Mouse (Mus musculus) G1E (cell line): ENCODE data around the gene Gmds. TPM values are rescaled to one million over a fixed set of nuclear protein-coding genes. Genes with fewer than 3 reads are reported as not detected.
A peak's percentile ranks its signal among the peaks of the same experiment; 100 is the strongest.

Experiments
- ATAC-seq: 2 replicates; pipeline ENCODE4 v1.8.0; 2016; ENCODE audit warnings: mild to moderate bottlenecking; ENCODE audit not compliant: insufficient number of reproducible peaks, poor library complexity, low FRiP score, severe bottlenecking; ENCODE audit errors: extremely low read depth
- DNase-seq: peaks from one replicate; pipeline ENCODE4 v3.0.0; 2012; ENCODE audit warnings: low spot score
- H3K27me3 ChIP-seq: 2 replicates; pipeline ENCODE4 v1.6.1; 2012; ENCODE audit warnings: mild to moderate bottlenecking, low read length, inconsistent platforms; ENCODE audit not compliant: insufficient read depth
- H3K36me3 ChIP-seq: replicated peaks from 2 replicates; pipeline ENCODE3; 2012; ENCODE audit warnings: mild to moderate bottlenecking, inconsistent platforms
- H3K4me1 ChIP-seq: 2 replicates; pipeline ENCODE4 v1.6.1; 2012; ENCODE audit warnings: low read depth, low read length, inconsistent platforms, mixed read lengths; ENCODE audit not compliant: insufficient read depth
- H3K4me3 ChIP-seq: 2 replicates; pipeline ENCODE4 v1.5.1; 2012; ENCODE audit warnings: low read depth, mild to moderate bottlenecking, inconsistent platforms, low read length, moderate library complexity, mixed read lengths
- H3K9me3 ChIP-seq: replicated peaks from 2 replicates; pipeline ENCODE4 v1.6.1; 2012; ENCODE audit warnings: inconsistent platforms
- CTCF ChIP-seq: IDR thresholded peaks from 2 replicates; pipeline ENCODE4 v1.5.1; 2012; ENCODE audit warnings: low read depth, low read length, inconsistent platforms, mixed read lengths
- GATA1 ChIP-seq: IDR thresholded peaks from 2 replicates; pipeline ENCODE4 v1.6.1; 2012; ENCODE audit warnings: borderline replicate concordance, low read length, inconsistent platforms, mixed read lengths
- GATA2 ChIP-seq: IDR thresholded peaks from 2 replicates; pipeline ENCODE4 v1.6.1; 2012; ENCODE audit warnings: low read depth, low read length, inconsistent platforms, borderline replicate concordance
- POLR2AphosphoS5 ChIP-seq: IDR thresholded peaks from 2 replicates; pipeline ENCODE4 v1.6.1; 2012; ENCODE audit warnings: low read depth, low read length, inconsistent platforms; ENCODE audit not compliant: insufficient replicate concordance
- TAL1 ChIP-seq: conservative IDR thresholded peaks from 2 replicates; pipeline ENCODE4 v1.6.1; 2012; ENCODE audit warnings: low read depth, low read length, inconsistent platforms, mixed read lengths
- polyA plus RNA-seq: library from polyadenylated mRNA; stranded (reverse); fragments of >175 nt; gene quantifications from 2 replicates; pipeline ENCODE4 v1.2.3, GENCODE M21; 2012
- total RNA-seq, 2 experiments: library from RNA; stranded (forward) in 1 of 2; stranded (reverse) in 1 of 2; fragments of 200-1000 nt in 1 of 2; fragments of >200 nt in 1 of 2; fragmentation: Nextera tagmentation in 1 of 2; gene quantifications; 2 replicates each; pipeline ENCODE4 v1.2.3; 2014 to 2017

Gmds gene
- total and polyA plus RNA-seq, 3 experiments = 19.9 to 27.5 (median 22.1) TPM

DNA sequence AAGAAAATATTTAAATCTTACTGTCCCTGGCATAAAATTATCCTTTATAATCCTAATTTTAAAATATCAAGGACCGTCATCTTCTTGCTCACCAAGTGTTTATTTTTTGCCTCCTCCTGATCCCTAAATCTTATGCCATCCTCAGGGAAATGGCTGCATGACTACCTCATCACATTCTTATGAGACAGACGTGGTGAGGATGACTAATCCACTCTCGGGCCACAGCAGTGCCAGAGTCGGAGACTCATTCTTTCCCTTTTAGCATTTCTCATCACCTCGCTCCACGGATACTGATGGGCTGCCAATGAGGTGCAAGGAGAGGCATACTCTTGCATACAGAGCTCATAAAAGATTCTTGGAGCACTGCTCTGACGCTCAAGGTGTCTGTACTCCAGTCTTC, 32.2 kb upstream of the Gmds start:
- no peak for TF ChIP-seq CTCF
- Histone ChIP-seq H3K4me1 (no peaks in the 10 kb centered on the region), H3K4me3 (no peak overlapping the region), H3K36me3 (no peaks in the 10 kb centered on the region), H3K9me3 (no peaks in the 10 kb centered on the region), H3K27me3 (peaks cover 16% of the 10 kb centered on the region)
- DNase-seq = no peak
- no peak for ATAC-seq

DNA sequence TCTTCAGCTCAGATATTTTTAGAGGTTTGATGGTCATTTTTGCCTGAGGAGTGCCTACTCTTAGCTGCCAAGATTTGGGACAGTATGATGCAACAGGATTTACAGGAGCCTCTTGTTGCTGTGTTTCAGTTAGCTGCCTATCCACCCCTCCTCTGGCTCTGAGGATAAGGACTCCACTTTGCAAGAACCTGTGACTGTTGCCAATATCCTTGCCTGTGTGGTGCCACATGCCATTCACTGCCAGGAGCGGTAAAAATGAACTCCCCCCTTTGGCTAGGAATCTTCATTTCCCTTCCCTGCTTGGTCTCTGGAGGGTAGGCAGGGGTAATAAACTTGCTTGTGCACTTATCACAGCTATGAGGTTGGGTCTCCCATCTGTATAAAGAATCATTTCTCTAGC, 31.6 kb upstream of the Gmds start:
- no peak for ATAC-seq
- TF ChIP-seq GATA2 (no peak), TAL1 (no peak), POLR2AphosphoS5 (no peak), GATA1 (no peak), CTCF (no peak)
- H3K9me3 ChIP-seq = no peaks in the 10 kb centered on the region
- no peaks in the 10 kb centered on the region for H3K4me1 ChIP-seq
- no peak for DNase-seq
- no peak overlapping the region for H3K4me3 ChIP-seq
- peaks cover 16% of the 10 kb centered on the region for H3K27me3 ChIP-seq
- no peaks in the 10 kb centered on the region for H3K36me3 ChIP-seq

DNA sequence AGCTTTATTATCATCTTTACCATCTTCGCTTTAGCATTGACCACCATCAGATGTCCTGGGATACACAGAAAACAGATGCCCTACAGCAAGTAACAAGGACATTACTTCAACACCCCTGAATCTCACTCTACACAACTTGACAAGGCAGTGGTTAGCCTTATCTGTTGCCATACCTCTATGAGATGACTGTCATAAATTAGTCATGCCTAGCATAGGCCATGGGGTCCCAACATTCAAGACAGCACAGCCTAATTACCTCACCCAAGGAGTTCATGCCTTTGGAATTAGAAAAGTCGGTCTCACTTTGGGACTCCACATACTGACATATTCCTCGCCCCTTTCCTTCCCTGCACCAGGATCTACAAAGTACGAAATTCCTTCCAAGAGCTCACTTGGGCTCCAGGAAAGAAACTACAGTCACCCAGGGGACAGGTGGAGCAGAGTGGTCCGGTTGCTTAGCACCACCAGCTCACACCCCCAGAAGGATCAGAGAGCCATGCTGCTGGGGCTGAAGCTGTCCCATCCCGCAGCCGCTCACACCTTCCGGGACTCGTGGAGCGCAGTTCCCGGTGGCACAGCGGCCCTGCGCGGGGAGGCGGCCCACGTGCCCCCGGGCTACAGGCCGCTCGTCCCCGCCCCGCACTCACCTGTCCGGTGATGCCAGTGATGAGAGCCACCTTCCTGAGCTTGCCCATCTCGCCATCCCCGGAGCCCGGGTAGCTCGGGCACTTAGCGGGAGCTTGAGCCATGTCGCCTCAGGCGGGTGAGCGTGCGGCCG, 616 bp downstream of the Gmds start:
- peaks cover 19% of the 10 kb centered on the region for H3K4me1 ChIP-seq

DNA sequence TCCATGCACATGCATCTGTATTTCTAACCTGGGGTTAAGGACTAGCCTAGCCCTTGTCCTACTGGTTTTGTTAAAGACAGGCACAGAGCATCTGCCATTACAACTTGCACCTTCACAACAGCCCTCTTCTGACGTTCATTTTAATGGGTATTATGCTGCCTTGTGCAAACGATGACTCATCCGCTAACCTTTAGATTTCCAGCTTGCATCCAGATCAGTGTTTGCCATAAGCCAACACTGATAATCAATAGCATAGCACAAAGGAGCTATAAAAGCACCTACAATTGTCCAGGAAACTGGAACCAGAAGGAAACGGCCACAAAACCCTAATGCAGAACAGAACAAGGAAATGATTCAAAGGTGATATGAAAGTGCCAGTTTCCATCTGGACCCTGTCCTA, 20.2 kb downstream of the Gmds start:
- no peaks in the 10 kb centered on the region for H3K9me3 ChIP-seq
- TF ChIP-seq TAL1 (no peak), GATA2 (no peak), GATA1 (no peak), CTCF (no peak), POLR2AphosphoS5 (no peak)
- no peaks in the 10 kb centered on the region for H3K4me1 ChIP-seq
- no peak overlapping the region for H3K4me3 ChIP-seq
- DNase-seq (no peak), ATAC-seq (no peak)
- H3K27me3 ChIP-seq = no peaks in the 10 kb centered on the region
- no peaks in the 10 kb centered on the region for H3K36me3 ChIP-seq

More for the DNA sequence above, 616 bp downstream of the Gmds start:
- no peak for TF ChIP-seq POLR2AphosphoS5
- no peak for TF ChIP-seq GATA1
- no peak for TF ChIP-seq TAL1
- TF ChIP-seq CTCF = no peak
- H3K36me3 ChIP-seq = peaks cover 4% of the 10 kb centered on the region
- DNase-seq (peak; percentile 15), ATAC-seq (no peak)
- no peaks in the 10 kb centered on the region for H3K9me3 ChIP-seq
- H3K4me3 ChIP-seq = peak overlapping the region; percentile 95
- H3K27me3 ChIP-seq = no peaks in the 10 kb centered on the region

DNA sequence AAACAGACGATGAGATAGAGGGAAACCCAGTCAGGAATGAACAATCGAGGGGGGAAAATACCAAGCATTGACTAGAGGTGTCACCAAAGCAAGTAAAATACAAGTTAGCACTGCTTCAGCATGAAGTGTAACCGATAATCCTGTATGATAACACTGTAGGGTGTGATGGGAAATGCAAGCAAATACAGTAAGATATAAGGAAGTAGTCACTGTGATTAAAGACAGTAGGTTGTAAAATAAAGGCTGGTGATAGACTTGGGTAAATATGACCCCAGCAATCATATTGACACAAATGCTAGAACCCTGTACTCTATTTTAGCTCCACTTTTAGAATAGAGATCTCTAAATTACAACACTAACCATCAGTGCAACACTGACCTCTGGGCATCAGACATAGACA, 21.2 kb downstream of the Gmds start:
- ATAC-seq (no peak), DNase-seq (no peak)
- Histone ChIP-seq H3K4me3 (no peak overlapping the region), H3K9me3 (no peaks in the 10 kb centered on the region), H3K36me3 (no peaks in the 10 kb centered on the region), H3K27me3 (no peaks in the 10 kb centered on the region), H3K4me1 (no peaks in the 10 kb centered on the region)
- TF ChIP-seq CTCF (no peak), GATA2 (no peak), POLR2AphosphoS5 (no peak), TAL1 (no peak), GATA1 (no peak)

DNA sequence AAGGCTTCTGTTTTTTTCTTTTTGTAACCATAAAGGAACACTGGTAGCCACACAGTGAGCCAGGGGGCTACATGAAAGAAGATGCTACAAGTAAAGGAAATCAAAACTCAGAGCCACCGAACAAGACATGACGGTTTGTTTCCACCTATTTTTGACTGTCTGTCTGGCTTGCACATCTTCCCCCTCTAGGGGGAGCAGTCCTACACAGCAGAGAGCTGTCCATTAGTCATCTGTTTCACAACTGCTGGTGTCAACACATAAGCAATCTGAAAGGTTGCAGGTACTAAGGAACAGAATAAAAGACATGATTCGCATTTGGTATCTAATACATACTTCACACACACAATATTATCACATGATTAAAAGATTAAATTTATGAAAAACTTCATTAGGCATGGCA, 25.9 kb downstream of the Gmds start:
- ATAC-seq (no peak), DNase-seq (peak; percentile 8)
- H3K27me3 ChIP-seq = no peaks in the 10 kb centered on the region
- no peak overlapping the region for H3K4me3 ChIP-seq
- no peaks in the 10 kb centered on the region for H3K4me1 ChIP-seq
- peak; percentile 66 for TF ChIP-seq CTCF
- TF ChIP-seq GATA2 = no peak
- TF ChIP-seq TAL1 = no peak
- TF ChIP-seq POLR2AphosphoS5 = no peak
- H3K9me3 ChIP-seq = no peaks in the 10 kb centered on the region
- H3K36me3 ChIP-seq = no peaks in the 10 kb centered on the region

DNA sequence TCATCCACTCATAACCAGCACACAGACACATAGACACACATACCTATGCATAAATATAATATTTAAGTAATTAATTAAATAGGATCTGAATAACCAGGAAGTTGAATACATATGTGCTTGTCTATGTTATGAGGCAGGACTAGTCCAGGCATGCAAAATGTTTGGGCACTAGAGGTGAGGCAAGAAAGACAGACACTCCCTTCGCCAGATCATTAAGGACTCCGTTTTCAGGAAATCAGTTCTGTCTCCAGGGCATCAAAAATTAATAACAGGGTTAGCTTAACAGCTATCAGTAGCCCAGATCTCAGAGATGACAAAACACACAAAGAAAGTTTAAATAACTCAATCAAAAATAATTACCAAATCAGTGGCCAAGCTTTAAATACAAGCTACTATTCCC, 27.1 kb downstream of the Gmds start:
- ATAC-seq (no peak), DNase-seq (no peak)
- Histone ChIP-seq H3K4me1 (no peaks in the 10 kb centered on the region), H3K27me3 (no peaks in the 10 kb centered on the region), H3K9me3 (no peaks in the 10 kb centered on the region), H3K4me3 (no peak overlapping the region), H3K36me3 (no peaks in the 10 kb centered on the region)
- TF ChIP-seq GATA1 (no peak), TAL1 (no peak), POLR2AphosphoS5 (no peak), CTCF (no peak), GATA2 (no peak)
